Mouse (Mus musculus) monocyte, adult 59 days (primary cell): Measurements from ENCODE around the gene Trim31. TPM values are rescaled to one million over a fixed set of nuclear protein-coding genes. Genes with fewer than 3 reads are reported as not detected.

Experiments used
- total RNA-seq, 2 experiments: library from RNA; stranded (reverse); gene quantifications; one replicate each; pipeline ENCODE4 v1.2.4; 2023

Trim31 gene
- total RNA-seq: not detected

DNA sequence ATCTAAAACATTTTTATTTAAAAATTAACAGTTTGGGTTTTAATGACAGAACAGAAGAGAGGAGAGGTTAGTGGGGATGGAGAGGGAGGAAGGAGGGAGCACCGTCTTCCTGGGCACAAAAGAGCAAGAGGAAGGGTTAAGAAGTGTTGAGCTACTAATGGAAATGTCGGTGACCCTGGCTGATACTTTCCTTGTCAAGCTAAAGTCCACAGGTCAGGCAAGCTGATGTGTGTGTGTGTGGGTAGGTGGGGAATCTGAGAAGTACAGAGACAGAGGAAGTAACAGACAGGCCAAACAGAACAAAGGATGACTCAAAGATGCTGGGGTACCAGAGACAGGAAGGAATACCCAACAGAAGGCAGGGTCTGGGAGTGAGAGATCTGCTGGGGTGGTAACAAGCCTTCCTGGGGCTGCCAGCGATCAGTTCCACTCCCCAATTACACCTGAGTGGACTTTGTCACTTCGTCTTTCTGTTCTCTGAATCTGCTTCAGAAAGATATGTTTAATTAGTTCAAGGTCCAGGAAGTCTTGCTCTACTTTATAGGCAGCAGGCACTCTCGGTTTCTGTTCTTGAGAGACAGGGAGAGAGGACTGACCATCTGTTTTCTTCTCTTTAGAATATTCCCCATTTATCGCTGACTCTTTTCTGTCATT lies at the start of gene Trim31:
TSS of gene Trim31 (plus strand) at position 567 of the 654 bp plus-strand sequence.

DNA sequence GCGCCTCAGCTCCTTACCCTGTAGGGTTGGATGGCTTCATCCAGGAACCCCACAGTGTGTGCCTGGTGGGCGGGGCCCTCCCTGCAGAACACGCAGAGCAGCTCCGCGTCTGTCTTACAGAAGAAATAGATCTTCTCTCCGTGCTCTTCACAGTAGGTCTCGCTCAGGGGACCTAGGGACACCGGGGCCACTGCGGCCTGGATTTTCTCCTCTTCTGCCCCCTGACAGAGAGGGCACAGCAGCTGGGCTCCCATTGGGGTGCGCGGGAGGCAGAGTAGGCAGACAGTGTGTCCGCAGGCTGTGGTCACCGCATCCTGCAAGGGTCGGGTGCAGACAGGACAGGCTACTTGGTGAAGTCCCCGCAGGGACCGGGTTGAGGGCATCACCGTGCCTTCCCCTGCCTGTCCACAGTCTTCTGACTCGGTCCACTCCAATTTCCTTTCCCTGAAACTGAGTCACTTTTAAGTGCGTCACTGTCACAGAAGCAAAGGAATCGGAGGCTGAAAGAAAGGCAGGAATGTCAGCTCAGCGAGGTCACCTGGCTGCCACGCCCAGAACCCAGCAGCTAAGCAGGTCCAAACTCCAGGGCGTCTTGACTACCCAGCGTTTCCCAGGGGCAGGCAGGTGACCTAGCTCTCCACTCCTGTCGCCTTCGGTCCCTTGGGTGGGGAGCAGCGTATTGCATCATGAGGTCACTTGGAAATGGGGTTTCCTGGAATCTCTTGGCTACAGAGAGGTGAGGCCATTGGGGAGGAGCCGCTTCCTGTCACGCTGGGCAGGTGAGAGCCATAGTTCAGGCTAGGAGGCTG lies 31.0 kb upstream of the Trim31 start, which contains the start of gene Trim15:
TSS of gene Trim15 (minus strand) at position 492 of the 809 bp plus-strand sequence.

DNA sequence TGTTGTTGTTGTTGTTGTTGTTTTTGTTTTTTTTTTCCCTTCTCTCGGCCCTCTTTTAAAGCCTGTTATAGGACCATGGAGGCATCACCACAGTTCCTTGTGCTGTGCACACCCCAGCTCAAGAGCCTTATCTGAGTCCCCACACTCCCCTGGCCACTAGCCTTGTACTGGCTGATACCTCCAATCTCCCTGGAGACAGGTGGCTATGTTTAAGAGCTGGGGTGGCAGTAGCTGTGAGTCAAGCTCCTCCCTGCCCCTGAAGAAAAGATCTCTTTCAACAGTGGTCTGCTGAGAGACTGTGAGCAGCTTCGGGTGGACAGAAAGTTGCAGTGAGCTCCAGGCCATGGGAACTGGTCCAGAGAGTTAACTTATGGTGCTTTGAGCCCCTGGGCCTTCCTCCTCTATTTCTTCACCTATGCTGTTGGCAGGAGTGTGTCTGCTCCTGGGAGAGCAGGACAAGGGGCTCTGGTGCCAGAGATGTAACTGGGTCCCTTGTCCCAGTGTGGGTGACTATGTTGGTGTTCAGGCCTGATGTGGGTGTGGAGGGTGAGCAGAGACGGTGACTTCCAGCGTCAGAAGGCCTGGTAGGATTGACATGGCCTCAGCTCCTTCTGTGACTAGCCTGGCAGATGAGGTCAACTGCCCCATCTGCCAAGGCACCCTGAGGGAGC lies 28.5 kb upstream of the Trim31 start, which contains the start of gene Trim10:
TSS of gene Trim10 (plus strand) at position 291 of the 671 bp plus-strand sequence.

DNA sequence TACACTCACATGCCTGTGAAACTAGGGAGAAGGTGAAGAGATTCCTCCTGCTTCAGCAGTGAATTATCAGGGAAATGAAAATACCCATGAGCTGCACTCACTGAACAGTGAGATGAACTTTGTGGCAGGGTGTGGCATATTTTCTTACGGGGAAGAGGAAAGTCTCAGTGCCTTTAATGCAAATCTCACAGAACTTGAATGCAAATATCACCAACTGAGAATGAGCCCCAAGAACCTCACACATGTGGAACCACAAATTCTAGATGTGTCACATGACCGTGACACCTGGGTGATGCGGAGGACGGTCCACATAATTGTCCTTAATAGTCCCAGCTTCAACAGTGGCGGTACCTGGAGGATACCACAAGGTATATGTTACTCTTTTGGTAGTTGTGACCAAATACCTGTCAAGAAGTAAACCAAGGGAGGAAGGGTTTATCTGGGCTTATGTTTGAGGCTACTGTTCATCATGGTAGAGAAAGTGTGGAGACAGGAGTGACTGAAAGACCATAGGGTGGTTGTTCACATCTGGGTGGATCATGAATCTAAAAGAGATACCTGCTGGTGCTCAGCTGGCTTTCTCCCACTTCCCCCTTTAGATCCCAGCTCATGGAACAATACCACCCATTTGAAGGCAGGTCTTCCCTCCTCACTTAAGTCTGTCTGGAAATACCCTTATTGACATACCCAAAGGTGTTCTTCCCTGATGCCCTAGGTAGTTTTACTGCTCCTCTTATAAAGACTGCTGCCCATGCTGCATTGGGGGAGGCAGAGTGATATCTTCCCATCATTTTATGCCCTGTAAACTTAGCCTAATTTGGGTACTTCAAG lies 7.6 kb upstream of the Trim31 start, which contains the start of gene Trim40:
TSS of gene Trim40 (minus strand) at position 51 of the 831 bp plus-strand sequence.

DNA sequence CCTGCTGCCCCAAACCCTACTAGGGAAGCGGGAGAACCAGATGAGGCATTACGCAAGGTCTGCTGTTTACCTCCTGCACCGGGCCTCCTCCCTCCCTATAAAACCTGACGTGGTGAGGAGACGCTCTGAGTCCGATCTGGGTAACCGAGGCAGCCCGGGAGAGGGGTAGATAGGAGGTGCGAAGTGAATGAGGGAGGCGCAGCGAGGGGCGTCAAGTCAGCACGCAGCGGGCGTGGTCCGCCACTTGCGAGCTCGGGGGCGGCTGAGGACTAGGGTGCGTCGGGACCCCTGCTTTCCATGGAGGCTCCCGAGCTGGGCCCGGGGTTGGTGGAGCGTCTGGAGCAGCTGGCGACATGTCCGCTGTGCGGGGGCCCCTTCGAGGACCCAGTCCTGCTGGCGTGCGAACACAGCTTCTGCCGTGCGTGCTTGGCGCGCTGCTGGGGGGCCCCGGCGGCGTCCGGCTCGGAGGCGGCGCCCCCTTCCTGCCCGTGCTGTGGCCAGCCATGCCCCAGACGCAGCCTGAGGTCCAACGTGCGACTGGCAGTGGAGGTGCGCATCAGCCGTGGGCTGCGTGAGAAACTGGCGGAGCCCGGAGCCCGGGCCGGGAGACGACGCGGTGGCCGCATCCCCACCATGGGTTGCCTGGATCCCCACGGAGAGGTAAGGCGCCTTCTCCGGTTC lies 45.0 kb downstream of the Trim31 start, which contains the start of gene Rnf39:
TSS of gene Rnf39 (plus strand) at position 128 of the 681 bp plus-strand sequence.

DNA sequence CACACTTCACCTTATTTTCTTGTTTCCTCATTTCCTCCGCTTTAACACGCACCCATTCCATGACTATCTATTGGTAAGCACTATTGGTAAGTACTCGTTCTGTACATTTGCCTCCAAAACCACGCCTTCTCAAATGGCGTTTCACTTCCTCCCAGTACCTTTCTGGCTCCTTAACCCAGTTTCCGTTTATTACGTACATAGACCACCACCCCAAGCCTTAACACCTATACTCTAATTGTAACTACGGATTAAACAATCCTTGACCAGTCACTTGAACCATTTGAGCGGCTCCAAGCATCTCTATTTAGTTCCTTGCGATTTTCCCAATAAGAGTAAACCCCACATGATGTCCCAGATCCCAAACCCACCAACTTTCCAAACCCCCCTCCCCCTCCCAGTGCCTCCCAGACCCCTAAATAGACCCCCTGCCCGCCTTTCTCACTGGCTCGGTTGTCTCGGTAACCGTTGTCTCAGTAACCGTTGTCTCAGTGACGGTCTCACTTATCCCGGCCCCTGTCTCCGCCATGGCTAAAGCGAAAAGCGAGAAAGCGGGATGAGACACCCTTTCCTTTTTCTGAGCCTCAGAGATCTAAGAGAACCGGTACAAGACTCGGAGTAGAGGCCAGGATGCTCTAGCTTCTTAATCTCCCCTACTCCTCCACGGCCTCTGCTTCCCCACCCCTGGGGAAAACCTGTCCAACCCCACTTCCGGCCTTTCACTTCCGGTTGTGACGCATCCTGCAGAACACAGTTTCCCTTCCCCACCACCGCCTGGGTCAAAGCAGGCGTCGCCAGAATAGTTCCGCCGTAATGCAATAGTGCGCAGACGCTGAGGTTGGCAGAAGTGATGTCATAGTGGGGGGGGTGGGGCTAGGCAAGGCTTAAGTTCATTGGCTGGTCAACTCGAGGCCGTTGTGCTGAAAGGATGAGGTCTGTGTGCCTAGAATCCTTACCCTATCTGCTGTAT lies 53.3 kb downstream of the Trim31 start, which contains the start of gene Ppp1r11:
TSS of gene Ppp1r11 (minus strand) at position 761 of the 967 bp plus-strand sequence.

DNA sequence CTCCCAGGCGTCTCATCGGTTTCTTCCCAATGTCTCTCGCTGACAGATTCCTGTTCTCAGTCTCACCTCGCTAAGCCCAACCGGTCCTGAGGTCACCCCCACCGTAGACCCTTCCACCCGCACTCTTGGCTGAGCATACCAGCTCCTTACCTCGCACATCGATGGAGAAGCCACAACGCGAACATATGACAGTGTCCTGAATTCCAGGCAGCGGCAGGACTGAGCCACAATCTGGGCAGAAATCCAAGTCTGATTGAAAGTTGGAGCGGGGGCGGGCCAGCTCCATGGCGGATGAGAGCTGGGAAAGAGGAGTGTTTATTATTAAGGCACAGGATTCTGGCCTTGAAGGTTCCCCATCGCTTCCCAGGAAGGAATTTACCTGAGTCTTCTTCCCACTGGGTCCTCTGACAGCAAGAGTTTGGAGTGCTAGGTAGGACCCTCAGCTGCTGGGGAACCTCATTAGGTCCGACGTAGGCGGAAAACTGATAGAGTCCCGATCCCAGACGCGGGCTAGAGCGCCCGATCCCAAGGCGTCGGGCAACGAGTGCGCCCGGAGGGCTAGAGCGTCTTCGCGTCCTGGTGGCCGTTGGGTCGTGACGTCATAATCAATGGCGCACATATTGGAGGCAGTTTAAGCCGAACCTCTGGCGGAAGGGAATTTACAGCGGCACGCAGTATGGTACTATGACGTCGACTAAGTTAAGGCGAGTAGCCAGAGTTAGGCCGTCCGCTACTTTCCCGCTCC lies 60.3 kb downstream of the Trim31 start, which contains the start of the genes Znrd1 and Znrd1as:
TSS of gene Znrd1 (minus strand) at position 561 of the 745 bp plus-strand sequence.
TSS of gene Znrd1as (plus strand) at position 594 of the 745 bp plus-strand sequence.

Other genes with a start within 250 kb of the Trim31 start
- not detected for gene H2-M1, start 225.9 kb upstream of the Trim31 start, total RNA-seq
- gene H2-M10.5, start 125.2 kb upstream of the Trim31 start, total RNA-seq: not detected
- not detected for gene H2-M10.6, start 85.9 kb upstream of the Trim31 start, total RNA-seq
- 100 to 1,000 TPM in 1 of 2 experiments, 10 to 100 TPM in 1; 87.5 to 100 TPM for gene Trim26, start 61.0 kb upstream of the Trim31 start, total RNA-seq
- not detected for gene Trim15, start 30.9 kb upstream of the Trim31 start, total RNA-seq
- not detected for gene Trim10, start 28.5 kb upstream of the Trim31 start, total RNA-seq
- gene Trim40, start 8.0 kb upstream of the Trim31 start, total RNA-seq: not detected
- not detected for gene Rnf39, start 44.8 kb downstream of the Trim31 start, total RNA-seq
- gene Ppp1r11, start 53.6 kb downstream of the Trim31 start, total RNA-seq: 10 to 100 TPM; 56.1 to 56.3 TPM
- gene Znrd1, start 60.4 kb downstream of the Trim31 start, total RNA-seq: 10 to 100 TPM; 57.4 to 59.8 TPM
- 1 to 10 TPM; 1.9 to 2.2 TPM for gene Znrd1as, start 60.5 kb downstream of the Trim31 start, total RNA-seq
- not detected for gene 2410137M14Rik, start 83.1 kb downstream of the Trim31 start, total RNA-seq
- gene H2-M5, start 91.4 kb downstream of the Trim31 start, total RNA-seq: not detected
- gene Zfp57, start 103.0 kb downstream of the Trim31 start, total RNA-seq: under 1 TPM in 1 of 2 experiments, not detected in 1; 0.39 TPM
- gene Mog, start 125.3 kb downstream of the Trim31 start, total RNA-seq: not detected
- gene Gabbr1, start 147.8 kb downstream of the Trim31 start, total RNA-seq: 10 to 100 TPM; 20.2 to 28.2 TPM
- gene Olfr90, start 190.4 kb downstream of the Trim31 start, total RNA-seq: under 1 TPM; 0.29 to 0.58 TPM
- not detected for gene Olfr91, start 200.2 kb downstream of the Trim31 start, total RNA-seq
- not detected for gene Olfr92, start 222.0 kb downstream of the Trim31 start, total RNA-seq